Mouse (Mus musculus): ENCODE data around the gene Cnot3.

DNA sequence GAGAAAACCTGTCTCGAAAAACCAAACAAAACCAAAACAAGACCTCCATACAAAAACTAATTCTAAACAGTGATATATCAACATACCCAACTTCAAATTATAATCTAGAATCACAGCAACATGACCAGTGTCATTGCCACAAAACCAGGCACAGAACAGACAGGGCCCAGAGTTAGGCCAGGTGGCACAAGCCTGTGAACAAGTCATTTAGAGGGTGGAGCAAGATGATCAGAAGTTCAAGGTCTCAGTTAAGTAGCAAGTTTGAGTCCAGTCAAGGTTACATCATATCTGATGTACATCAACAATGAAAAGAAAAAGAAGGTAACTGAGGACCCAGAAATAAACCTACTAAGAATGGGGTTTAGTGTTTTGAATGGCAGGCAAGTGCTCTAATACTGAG, 63.9 kb downstream of the Cnot3 start:
- TF ChIP-seq POLR2A (IDR thresholded peaks at IDR 0.05; ENCODE audit: borderline replicate concordance, control insufficient read depth, low read depth, low read length), result no peak
- no peak for TF ChIP-seq CTCF (IDR thresholded peaks at IDR 0.05; ENCODE audit: control insufficient read depth, insufficient read depth, low read length)

Measured in bone marrow, adult 2 months (tissue).